Mouse (Mus musculus): ENCODE measurements at regions not wholly inside any gene's neighbourhood (a gene's known extent, or its start where the extent isn't known, plus 50 kb on each side); places are given as distances from the start of the nearest gene placed in this dataset.

GRCm38 (mm10) chr14:14518841-14519240 lies 117.7 kb downstream of the Olfr721-ps1 start:
- TF ChIP-seq CTCF (IDR thresholded peaks at IDR 0.05; ENCODE audit: low read depth, low read length): no peak
- TF ChIP-seq POLR2A (IDR thresholded peaks at IDR 0.05; ENCODE audit: insufficient read depth, low read length): no peak
- TF ChIP-seq EP300 (IDR thresholded peaks at IDR 0.05; ENCODE audit: insufficient read depth, low read depth, low read length): no peak

Data from ES-Bruce4 (cell line).